Mouse (Mus musculus) natural killer cell, adult 2 months (primary cell): ENCODE measurements around the gene Tmem56.
A peak's percentile ranks its signal among the peaks of the same experiment; 100 is the strongest.

Experiments
- DNase-seq, 2 experiments: peaks; one replicate each; pipeline ENCODE4 v3.0.0; 2022; ENCODE audit warnings: low spot score in 2 of 2

Tmem56 gene

DNA sequence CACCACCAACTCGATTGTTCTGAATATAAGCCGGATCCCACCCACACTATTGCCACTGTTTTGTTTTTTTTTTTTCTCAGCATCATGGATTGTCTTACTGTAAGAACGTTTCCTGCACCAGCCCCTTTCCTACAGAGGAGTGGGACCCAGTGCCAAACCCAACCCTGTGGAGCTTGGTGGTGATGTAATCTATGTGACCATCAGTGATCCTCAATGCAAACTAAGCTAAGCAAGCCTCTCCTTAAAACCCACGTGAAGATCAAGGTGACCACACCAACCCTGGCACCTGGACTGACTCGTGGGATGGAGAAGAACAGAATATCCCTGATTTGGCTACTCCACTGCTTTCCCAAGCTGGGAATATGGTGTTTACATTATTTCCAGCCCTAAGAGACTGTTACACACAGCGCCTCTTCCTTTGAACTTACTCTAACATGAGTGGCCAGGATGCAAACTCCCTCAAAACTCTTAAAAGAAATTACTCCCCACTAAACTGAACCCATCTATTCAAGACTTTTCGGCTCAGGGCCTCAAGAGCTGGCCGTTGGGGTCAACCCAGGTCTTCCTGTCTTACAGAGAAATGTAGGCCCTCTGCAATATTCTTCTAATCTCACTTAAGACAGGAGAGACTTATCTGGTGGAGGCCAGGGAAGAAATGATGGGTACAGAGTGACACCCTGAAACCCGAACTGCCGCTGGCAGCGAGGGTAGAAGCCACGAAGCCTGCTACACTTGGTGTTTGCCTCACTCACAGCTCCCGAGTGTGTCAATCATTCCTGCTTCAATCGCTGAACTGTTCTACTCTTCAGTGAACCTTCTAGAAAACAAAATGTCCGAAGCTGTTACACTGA is 113.6 kb downstream of the Tmem56 start:
- DNase-seq = no peak

DNA sequence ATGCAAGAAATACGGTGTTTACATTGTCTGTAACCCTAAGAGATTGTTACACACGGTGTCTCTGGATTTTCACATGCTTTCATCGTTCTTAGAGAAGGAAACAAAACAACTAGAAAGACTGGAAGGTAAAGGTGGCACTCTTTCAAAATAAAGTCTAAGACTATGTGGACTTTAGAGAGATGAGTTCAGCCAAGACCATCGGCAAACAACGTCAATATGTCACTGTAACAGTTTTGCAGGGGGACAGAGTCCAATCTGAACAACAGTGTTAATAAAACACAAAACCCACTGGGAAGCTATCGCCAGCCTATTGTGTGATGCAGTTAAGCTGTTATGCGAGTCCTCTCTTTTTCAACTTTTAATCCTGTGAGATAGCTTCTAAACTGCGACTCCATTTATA is 114.3 kb downstream of the Tmem56 start:
- DNase-seq = no peak

DNA sequence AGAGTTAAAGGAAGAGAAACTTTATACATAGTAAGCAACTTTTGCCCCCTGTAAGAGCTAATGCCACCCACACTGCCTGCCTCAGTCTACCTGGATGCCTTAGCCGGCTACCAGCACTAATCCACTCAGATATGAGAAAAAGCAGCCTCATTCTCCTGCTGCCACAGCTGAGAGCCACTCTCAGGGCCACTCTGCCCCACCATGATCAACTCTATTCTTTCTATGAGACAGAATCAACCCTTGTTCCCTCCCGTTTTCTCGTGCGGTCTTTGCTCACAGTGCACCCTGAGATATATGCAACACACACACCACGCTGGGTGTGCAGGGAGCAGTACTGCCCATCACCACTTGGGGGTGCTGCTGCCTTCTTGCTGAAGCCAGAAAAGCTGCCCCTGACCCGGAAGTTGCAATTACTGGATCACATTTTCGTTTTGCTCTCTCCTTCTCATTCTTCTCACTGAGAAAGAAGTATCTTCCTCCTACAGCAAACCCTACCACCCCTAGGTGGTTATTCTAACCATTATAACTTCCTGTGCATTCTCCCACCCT is 119.6 kb downstream of the Tmem56 start:
- DNase-seq = peak; percentile 68 to 77

DNA sequence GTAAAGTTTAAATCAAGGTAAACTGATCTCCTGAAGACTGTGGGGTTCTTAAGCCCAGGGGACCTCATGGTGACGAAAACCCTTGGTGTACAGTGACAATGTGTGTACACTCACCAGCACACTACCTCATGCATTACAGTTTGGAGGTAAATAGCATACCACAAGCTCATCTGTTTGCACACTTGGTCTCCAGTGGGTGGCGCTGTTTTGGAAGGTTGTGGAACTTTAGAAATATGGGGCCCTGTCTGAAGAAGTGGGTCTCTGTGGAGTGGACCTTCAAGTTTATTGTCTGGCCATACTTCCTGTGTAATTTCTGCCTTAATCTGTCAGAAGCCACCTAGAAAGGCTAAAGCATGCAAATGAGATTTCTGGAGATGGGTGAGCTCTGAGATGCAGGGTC is 121.2 kb downstream of the Tmem56 start:
- peak in 1 of 2 experiments; percentile 25 for DNase-seq

DNA sequence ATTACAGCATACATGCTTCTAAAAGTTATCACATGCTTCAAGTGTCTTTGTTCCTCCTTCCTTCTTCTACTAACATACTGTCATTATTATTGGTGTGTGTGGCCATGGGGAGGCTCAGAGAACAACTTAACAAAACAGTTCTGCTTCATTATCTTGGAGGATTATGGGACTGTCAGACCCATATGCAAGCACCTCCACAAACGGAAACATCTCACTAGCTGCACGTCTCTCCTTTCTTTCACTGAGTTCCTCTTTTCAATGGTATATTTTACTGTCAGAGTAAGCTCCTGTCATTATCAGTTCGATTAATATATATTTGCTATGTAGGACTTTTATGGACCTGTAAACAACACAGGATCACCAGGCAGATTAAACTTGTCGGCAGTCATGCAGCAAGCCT is 122.5 kb downstream of the Tmem56 start:
- no peak for DNase-seq

DNA sequence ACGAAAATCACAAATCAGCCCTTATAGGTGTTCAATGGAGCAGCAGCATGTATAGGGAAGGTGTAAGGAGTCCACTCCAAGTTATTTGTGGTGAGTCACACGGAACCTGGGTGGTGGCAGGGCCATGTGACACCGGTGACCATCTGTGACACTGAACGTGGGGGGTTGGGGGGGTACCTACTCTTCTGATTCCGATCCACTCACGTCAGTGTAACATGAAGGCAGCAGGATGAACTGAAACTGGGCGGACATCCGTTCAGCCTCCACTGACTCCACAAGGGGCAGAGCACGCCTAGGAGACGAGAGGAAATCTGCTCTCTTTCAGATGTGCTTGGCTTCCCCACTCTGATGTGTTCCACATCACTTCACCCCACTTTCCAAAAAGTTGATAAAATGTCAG is 123.3 kb downstream of the Tmem56 start:
- peak in 1 of 2 experiments; percentile 37 for DNase-seq

DNA sequence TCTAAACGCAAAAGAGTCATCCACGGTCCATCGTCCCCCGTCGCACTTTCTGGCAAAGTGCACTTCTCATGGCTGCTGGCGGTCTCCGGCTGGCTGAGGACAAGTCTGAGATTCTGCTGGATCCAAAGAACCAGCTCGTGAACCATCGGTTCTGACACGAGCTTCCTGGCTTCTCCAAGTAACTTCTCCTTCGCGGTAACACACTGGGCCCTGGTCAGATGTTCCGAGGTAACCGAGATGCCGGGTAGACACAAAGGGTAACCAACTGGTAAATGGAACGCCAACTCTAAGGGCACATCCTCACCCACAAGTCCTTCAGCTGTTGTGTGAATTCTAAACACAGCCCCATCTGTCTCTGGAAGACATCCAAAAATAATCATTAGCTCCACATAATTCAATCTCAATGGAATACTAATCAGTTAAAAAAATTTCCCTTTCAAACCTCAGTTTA is 124.0 kb downstream of the Tmem56 start:
- DNase-seq = no peak

DNA sequence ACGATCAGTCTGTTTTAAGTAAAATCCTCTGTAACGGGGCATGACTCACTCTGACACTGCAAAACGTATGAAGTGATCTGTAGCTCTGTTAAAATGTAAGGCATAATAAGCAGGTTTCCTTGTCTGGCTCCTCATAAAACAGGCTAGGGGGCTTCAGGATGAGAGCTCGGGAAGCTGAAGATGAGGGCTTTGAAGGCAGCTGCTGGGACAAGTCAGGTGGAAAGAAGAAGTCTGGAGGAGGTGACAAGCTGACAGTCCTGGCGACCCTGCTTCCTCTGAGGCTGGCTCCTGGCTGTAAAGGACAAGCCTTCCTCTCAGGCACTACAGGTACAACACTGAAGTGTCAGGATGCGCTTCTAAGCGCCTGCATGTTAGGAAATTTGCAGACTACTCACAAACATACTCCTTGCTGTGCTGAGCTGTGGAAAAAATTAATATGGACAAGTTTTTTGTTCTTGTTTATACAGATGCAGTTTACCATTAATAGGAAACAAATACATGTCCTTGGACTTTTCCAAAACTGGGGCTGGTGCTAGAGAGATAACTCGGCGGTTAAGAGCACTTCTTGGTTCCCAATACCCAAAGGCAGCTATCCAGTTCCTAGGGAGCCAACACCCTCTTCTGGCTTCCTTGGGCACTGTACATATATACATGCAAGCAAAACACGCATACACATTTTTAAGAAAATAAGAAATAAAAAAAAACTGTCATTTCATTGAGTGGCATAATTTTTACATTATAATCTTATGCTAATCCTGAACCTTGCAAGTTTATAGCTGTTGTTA is 125.2 kb downstream of the Tmem56 start:
- no peak for DNase-seq

DNA sequence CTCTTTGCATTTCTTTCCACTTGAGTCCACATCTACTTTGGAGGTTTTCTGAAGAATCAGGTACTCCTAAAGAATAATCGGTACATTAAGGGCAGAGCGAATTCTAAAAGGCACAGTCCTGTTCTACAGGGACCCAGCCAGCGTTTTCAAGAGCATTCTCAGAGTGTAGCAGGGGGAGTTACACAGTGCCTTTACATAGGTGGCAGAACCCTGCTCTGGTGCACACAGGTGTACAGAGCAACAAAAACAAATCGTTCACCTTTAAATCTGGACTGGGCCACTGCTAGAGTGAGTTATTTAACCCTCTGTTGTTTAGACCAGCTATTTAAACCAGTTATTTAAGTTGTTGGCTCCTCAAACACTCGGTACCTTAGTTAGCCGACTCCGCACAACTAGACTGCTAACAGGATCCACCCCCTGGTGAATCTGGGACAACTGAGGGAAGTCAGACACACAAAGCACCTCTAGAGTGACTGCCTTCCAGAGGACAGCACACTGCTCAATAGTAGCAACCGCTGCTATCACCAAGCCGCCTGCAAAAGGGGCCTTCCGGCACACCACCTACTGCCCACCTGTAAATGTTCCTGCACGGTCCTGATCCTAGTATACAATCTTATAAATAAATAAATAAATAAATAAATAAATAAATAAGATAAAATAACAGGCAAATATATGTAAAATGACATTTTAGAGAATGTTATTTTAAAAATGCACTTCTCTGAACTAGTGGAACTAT is 126.3 kb downstream of the Tmem56 start:
- no peak for DNase-seq

DNA sequence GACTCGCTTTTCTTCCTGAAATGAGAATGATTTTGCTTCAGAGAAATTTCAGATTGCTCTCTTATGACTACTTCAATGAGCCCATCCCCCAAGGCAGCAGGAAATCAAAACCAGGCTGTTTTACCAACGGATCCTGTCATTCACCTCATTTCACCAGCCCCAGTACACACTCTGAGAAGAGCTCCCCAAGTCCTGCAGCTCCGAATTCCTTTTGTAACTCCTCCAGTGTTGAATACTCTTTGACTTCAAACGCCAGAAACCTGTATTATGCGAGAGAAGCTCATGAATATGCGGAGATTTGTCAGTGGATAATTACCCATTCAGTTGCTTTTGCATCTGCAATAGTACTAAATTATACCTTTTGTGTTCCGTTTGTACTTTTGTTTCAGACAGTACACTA is 126.9 kb downstream of the Tmem56 start:
- no peak for DNase-seq
